Mouse (Mus musculus) heart, adult 11 months (tissue): ENCODE measurements around the gene Setd1a.
A peak's percentile ranks its signal among the peaks of the same experiment; 100 is the strongest.

Experiments
- DNase-seq: peaks from one replicate; pipeline ENCODE4 v3.0.0; 2022

Gene Setd1a

DNA sequence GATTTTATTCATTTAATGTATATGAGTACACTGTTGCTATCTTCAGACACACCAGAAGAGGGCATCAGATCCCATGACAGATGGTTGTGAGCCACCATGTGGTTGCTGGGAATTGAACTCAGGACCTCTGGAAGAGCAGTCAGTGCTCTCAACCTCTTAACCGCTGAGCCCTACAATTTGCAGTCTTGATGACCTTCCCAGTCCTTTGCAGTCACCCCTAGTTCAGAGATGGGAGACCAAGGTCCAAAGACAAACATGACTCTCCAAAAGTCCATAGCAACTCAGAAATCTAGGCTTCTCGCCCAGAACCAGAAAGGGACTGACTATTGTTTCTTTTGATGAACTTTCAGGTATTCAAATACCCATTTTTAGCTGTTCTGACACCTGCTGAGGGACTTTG is 63.6 kb downstream of the Setd1a start:
- peak; percentile 82 for DNase-seq

DNA sequence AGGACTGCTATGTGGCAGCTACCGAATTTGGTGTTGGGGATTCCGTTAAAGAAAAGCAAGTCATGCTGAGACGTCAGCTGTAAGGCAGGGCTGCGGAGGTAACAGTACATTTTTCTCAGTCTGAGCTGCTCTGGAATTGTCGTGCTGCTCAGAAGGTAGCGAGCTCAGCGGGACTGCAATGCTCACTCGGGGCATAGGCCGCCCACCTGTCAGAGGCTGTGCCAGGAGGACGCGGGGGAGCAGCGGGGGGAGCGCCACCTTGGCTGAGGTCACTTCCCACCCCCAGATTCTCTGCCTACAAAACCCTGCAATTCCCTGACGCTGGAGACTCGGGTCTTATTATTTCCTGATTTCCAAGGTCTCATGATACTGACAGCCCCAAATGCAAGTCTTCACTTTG is 64.4 kb downstream of the Setd1a start:
- DNase-seq: no peak

DNA sequence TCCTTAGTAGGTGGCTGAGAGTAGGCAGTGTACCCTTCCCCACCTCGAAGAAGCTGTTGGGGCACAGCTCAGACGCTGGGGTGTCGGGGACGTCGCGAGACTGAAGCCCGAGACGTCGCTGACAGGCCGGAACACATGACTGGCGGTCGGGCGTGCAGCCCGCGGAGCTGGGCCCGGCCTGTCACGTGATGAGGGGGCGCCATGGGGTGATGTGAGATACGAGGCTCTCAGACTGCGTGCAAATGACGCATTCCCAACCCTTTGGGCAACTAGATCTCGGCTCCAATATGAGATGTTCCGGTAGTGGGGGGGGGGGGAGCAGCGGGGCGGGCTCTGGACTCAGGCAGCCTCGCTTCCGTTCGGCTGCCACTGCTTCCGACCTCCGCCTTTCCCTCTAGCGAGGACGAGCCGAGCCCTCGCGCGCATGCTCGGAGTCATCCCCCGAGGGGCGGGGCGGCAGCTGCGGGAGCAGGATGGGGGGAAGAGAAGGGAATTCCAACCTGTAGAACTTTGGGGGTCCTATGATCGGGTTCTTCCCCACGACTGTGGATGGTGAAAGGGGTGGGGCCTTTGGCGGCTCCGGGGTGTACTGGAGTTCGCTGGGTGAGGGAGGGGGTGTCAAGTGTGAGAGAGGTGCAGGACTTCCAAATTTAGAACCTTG is 65.0 kb downstream of the Setd1a start:
- DNase-seq: peak; percentile 100

- DNase-seq: peak; percentile 99
Observed at GRCm38 (mm10) chr7:127842001-127842718, 65.7 kb downstream of the Setd1a start.
